Mouse (Mus musculus): ENCODE measurements around the gene Sp140. TPM values are rescaled to one million over a fixed set of nuclear protein-coding genes. Genes with fewer than 3 reads are reported as not detected.

The Sp140 gene
- 4.6 TPM for polyA plus RNA-seq (2015; fragmentation: Illumina TruSeq; extraction: RNeasy Lipid Tissue Mini Kit (QIAGEN cat#74804); ENCODE audit: insufficient read depth, low read depth, low replicate concordance)

DNA sequence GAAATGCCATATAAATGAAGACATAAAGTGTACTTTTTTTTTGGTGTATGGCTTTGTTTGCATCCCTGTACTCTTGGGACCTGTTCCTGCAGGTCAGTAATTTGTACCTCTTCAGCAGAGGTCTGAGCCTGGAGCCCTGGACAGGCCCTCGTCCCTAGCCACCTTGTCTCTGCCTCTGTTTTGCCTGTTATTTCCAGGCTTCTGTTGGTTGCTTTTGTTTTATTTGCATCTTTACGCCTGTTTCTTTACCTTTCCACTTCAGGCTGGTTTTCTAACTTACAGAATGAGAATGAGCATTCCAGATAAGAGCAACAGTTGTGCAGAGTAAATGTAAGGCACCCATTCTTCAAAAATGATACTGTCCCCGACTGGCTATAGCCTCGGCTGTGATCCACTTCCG, at the start of gene Sp140:
Gene Sp140 (plus strand): TSS at position 301 of the 400 bp plus-strand sequence.

DNA sequence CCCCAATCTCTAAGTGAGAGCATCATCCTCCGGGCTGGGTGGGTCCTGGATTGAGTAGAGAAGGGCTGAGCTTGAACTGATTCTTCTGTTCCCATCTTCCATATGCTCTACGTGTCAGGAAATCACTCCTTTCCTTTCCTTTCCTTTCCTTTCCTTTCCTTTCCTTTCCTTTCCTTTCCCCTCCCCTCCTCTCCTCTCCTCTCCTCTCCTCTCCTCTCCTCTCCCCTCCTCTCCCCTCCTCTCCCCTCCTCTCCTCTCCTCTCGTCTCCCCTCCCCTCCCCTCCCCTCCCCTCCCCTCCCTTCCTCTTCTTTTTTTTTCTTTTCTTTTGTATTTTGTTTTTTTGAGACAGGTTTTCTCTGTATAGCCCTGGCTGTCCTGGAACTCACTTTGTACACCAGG, 24.8 kb upstream of the Sp140 start, which contains the start of gene G530012D18Rik:
Gene G530012D18Rik (plus strand): TSS at position 301 of the 400 bp plus-strand sequence.

DNA sequence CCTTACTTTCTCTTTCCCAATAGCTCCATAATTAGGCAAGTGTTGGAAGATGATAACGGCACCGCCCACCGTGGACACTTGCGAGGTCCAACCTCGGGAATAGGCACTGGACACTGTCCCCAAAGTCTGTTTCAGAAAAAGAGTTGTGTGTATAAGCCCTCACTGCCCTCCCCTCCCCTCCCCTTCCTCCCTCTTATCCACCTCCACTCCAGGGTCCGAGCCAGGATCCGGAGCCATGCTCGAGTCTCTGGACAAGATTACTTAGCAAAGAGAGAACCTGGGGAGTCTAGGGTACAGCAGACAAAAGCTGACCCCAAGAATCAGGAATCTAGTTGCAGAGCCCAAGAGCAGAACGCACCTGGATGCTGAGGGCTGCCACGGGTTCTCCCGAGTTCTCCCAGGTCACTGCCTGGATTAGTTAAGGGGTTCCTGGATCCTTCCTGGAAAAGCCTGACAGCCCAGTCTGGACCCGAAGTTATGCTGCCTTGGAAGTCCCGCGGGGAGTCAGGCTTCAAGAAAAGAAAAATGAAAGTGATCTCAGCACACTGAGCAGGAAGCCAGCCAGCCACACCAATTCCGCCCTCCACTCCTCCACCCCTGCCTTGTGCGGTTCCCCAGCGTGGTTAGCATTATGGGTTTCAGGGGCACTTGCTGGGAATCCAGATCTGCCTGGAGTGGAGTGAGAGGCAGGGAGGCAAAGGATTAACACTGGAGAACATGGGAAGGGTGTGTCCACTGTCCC, 1.7 kb upstream of the Sp140 start, which contains the start of gene Sp110:
Gene Sp110 (minus strand): TSS at position 547 of the 742 bp plus-strand sequence.

DNA sequence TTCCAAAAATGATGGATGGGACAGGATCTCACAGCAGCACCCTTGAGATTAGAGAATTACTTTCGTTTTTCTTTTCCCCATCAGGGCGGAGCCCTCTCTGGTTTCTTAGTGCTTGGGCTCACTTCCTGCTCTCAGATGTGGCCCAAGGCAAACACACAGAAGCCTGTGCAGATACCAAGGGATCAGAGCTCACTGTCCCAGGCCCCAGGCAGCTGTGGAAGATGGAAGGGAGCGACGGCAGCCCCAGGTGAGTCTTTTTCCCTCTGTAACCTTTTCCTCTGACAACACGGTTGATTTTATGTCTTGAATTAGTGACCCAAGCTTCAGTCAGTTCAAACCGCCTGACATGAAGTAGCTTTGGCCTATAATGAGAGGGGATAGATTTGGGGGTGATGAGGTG, 49.7 kb downstream of the Sp140 start, which contains the start of gene Sp100:
Gene Sp100 (plus strand): TSS at position 108 of the 400 bp plus-strand sequence.

Other genes starting within 250 kb of the Sp140 start
- not detected for gene G530012D18Rik, start 24.7 kb upstream of the Sp140 start, polyA plus RNA-seq (2015; fragmentation: Illumina TruSeq; extraction: RNeasy Lipid Tissue Mini Kit (QIAGEN cat#74804); ENCODE audit: insufficient read depth, low read depth, low replicate concordance)
- 3.6 TPM for gene Sp110, start 1.6 kb upstream of the Sp140 start, polyA plus RNA-seq (2015; fragmentation: Illumina TruSeq; extraction: RNeasy Lipid Tissue Mini Kit (QIAGEN cat#74804); ENCODE audit: insufficient read depth, low read depth, low replicate concordance)
- 17.6 TPM for gene Sp100, start 49.6 kb downstream of the Sp140 start, polyA plus RNA-seq (2015; fragmentation: Illumina TruSeq; extraction: RNeasy Lipid Tissue Mini Kit (QIAGEN cat#74804); ENCODE audit: insufficient read depth, low read depth, low replicate concordance)
- 1.4 TPM for gene A630001G21Rik, start 178.3 kb downstream of the Sp140 start, polyA plus RNA-seq (2015; fragmentation: Illumina TruSeq; extraction: RNeasy Lipid Tissue Mini Kit (QIAGEN cat#74804); ENCODE audit: insufficient read depth, low read depth, low replicate concordance)
- gene Cab39, start 193.1 kb downstream of the Sp140 start, polyA plus RNA-seq (2015; fragmentation: Illumina TruSeq; extraction: RNeasy Lipid Tissue Mini Kit (QIAGEN cat#74804); ENCODE audit: insufficient read depth, low read depth, low replicate concordance), result 14.9 TPM

Measured in pancreas, adult 10 weeks (tissue).